Mouse (Mus musculus): Measurements from ENCODE around the gene Cdc42bpg.

GRCm38 (mm10) chr19:6315573-6315972, 9.3 kb downstream of the Cdc42bpg start:
- TF ChIP-seq POLR2A (IDR thresholded peaks at IDR 0.05; ENCODE audit: low read depth, low read length) (no peak), CTCF (IDR thresholded peaks at IDR 0.05; ENCODE audit: extremely low read depth, insufficient read depth, insufficient read length, insufficient replicate concordance) (no peak)

Data from spleen, adult 2 months (tissue).